Mouse (Mus musculus) ovary, postnatal 14 days (tissue): Measurements from ENCODE around the gene Dnajc6.

ENCODE experiments used
- DNase-seq: peaks from one replicate; pipeline ENCODE4 v3.0.0; 2022; ENCODE audit warnings: low spot score

The Dnajc6 gene

GRCm38 (mm10) chr4:101689645-101690044, 193.2 kb downstream of the Dnajc6 start:
- DNase-seq = no peak
